Mouse (Mus musculus) lung, postnatal 0 days (tissue): ENCODE results near the gene Olfr691. TPM values are rescaled to one million over a fixed set of nuclear protein-coding genes. Genes with fewer than 3 reads are reported as not detected.
A peak's percentile ranks its signal among the peaks of the same experiment; 100 is the strongest.

Source experiments
- ATAC-seq: fragments of 200-750 bp; cut with Nextera tagmentation; 2 replicates; pipeline ENCODE4 v1.8.0; 2017; ENCODE audit warnings: moderate library complexity
- DNase-seq: peaks from one replicate; pipeline ENCODE4 v3.0.0-alpha.2; 2016; ENCODE audit warnings: low spot score
- H3K27ac ChIP-seq: fragments of 300-500 bp; sonication (generic); 2 replicates; pipeline ENCODE4 v1.5.1; 2014; ENCODE audit warnings: antibody characterized with exemption, mild to moderate bottlenecking, low read length, mixed read lengths
- H3K27me3 ChIP-seq: fragments of 300-500 bp; sonication (generic); replicated peaks from 2 replicates; pipeline ENCODE4 v1.6.1; 2014; ENCODE audit warnings: low read length, mixed read lengths; ENCODE audit not compliant: insufficient read depth
- H3K36me3 ChIP-seq: fragments of 300-500 bp; sonication (generic); 2 replicates; pipeline ENCODE4 v1.6.1; 2014; ENCODE audit warnings: low read length, mixed read lengths; ENCODE audit not compliant: insufficient read depth
- H3K4me1 ChIP-seq: fragments of 300-500 bp; sonication (generic); 2 replicates; pipeline ENCODE4 v1.6.1; 2014; ENCODE audit warnings: antibody characterized with exemption, low read depth, low read length, mixed read lengths; ENCODE audit not compliant: insufficient read depth
- H3K4me2 ChIP-seq: fragments of 300-500 bp; sonication (generic); replicated peaks from 2 replicates; pipeline ENCODE4 v1.6.1; 2014; ENCODE audit warnings: low read depth, mild to moderate bottlenecking, low read length, moderate library complexity, mixed read lengths
- H3K4me3 ChIP-seq: fragments of 300-500 bp; sonication (generic); 2 replicates; pipeline ENCODE4 v1.5.1; 2014; ENCODE audit warnings: low read depth, low read length
- H3K9ac ChIP-seq: fragments of 300-500 bp; sonication (generic); replicated peaks from 2 replicates; pipeline ENCODE4 v1.6.1; 2014; ENCODE audit warnings: low read depth, mild to moderate bottlenecking
- H3K9me3 ChIP-seq: fragments of 300-500 bp; sonication (generic); 2 replicates; pipeline ENCODE4 v1.6.1; 2016; ENCODE audit warnings: low read length, mixed read lengths
- CTCF ChIP-seq: IDR thresholded peaks from 2 replicates; pipeline ENCODE4 v1.5.1; 2016; ENCODE audit warnings: antibody characterized with exemption, mild to moderate bottlenecking
- EP300 ChIP-seq: IDR thresholded peaks from 2 replicates; pipeline ENCODE4 v1.6.1; 2016; ENCODE audit warnings: antibody characterized with exemption, mild to moderate bottlenecking, control low read depth
- WGBS: fragments of 180-500 bp; shearing (Covaris S2); extraction: QIAGEN DNeasy Blood & Tissue Kit; methylation state at CpG from one replicate; pipeline ENCODE4 v1.1.7; 2014; 5-methylcytosine and 5-hydroxymethylcytosine counted together
- polyA plus RNA-seq: library from polyadenylated mRNA; unstranded; fragments of >200 nt; fragmentation: Nextera tagmentation; extraction: Ambion mirVana; gene quantifications from 2 replicates; pipeline ENCODE4 v1.2.1, GENCODE M21; 2015

Gene Olfr691
- polyA plus RNA-seq, result not detected in 2 replicates

DNA sequence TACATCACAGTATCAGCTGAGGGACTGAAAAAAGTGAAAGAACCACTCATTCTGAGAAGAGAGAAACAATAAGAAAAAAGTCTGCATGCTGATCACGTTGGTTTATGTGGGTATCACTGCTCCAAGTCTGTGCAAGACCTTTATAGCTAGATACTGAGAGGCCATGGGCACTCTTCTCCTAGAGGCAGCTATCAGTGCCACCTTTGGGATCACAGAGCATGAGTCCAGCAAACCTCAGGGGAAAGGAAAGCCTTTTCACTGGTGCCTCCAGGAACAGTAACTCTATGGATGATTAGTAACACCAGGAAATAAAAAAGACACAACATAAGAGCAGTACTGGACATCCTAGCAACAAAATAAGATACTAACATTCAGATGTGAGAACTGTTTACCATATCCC lies at the start of gene Olfr691:
Gene Olfr691 (minus strand): TSS at position 101 of the 400 bp plus-strand sequence.
- no peak within 1 kb of the TSS for H3K4me3 ChIP-seq
- TF ChIP-seq EP300, result no peak
- H3K9ac ChIP-seq, result no peak within 1 kb of the TSS
- WGBS, result 32% methylated on average over 1 of the region's 1 CpGs
- no peak within 1 kb of the TSS for H3K27ac ChIP-seq
- no peaks in the 10 kb centered on the region for H3K36me3 ChIP-seq
- H3K4me2 ChIP-seq, result no peak within 1 kb of the TSS
- no peaks in the 10 kb centered on the region for H3K9me3 ChIP-seq
- no peaks in the 10 kb centered on the region for H3K27me3 ChIP-seq
- H3K4me1 ChIP-seq, result no peaks in the 10 kb centered on the region
- no peak for DNase-seq
- ATAC-seq, result no peak

- Histone ChIP-seq H3K27me3 (no peaks in the 10 kb centered on the region), H3K4me1 (no peaks in the 10 kb centered on the region), H3K36me3 (peaks cover 33% of the 10 kb centered on the region), H3K9me3 (no peaks in the 10 kb centered on the region), H3K27ac (no peak overlapping the region), H3K4me3 (no peak overlapping the region), H3K9ac (no peak overlapping the region), H3K4me2 (no peak overlapping the region)
- WGBS, result 89% methylated on average over 2 of the region's 2 CpGs
- no peak for TF ChIP-seq CTCF
- TF ChIP-seq EP300, result no peak
- ATAC-seq, result no peak
- no peak for DNase-seq
These were observed 48.2 kb upstream of the Olfr691 start for GRCm38 (mm10) chr7:105390236-105390635.

DNA sequence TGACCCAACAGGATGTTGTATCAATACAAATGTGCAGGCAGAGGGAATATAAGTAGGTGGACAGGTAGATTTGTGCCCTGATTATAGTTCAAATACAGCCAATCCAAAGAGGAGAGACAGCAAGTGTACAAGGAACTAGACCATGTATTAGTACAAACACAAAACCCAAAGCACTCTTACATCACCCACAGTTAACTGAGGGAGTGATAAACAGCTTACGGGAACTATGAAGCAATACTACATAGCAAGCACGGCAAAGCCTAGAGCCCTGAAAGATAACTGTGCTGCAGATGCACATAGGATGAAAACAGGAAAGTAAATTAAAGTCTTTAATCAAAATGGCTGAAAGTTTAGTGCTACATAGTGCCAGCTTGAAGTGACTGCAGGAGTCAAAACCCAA lies 45.6 kb upstream of the Olfr691 start:
- Histone ChIP-seq H3K4me2 (no peak overlapping the region), H3K9ac (no peak overlapping the region), H3K36me3 (peaks cover 53% of the 10 kb centered on the region), H3K4me3 (no peak overlapping the region), H3K27ac (no peak overlapping the region), H3K27me3 (no peaks in the 10 kb centered on the region), H3K9me3 (no peaks in the 10 kb centered on the region), H3K4me1 (no peaks in the 10 kb centered on the region)
- DNase-seq, result no peak
- 84% methylated on average over 2 of the region's 2 CpGs for WGBS
- no peak for ATAC-seq
- TF ChIP-seq CTCF (no peak), EP300 (no peak)

DNA sequence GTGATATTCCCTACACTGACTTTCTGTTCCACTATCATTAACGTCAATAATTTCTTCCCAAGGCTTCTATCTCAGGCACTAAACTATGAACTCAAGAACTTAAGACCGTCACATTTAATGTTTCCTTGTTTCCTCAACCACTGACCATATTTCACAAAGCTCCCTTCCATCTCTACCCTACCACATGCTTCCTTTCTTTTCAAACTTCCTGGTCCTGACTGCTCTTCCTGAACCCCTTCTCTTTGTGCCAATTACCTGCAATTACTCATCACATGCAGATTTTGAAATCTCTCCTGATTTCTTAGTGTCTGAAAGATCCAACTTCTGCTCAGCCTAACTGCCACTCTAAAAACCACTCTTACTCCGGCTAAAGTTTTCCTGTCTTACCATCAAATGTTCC lies 38.3 kb upstream of the Olfr691 start:
- Histone ChIP-seq H3K4me2 (no peak overlapping the region), H3K27ac (no peak overlapping the region), H3K9ac (no peak overlapping the region), H3K27me3 (no peaks in the 10 kb centered on the region), H3K36me3 (peaks cover 47% of the 10 kb centered on the region), H3K9me3 (no peaks in the 10 kb centered on the region), H3K4me3 (no peak overlapping the region), H3K4me1 (no peaks in the 10 kb centered on the region)
- DNase-seq (no peak), ATAC-seq (no peak)
- 92% methylated on average over 3 of the region's 3 CpGs for WGBS
- no peak for TF ChIP-seq EP300
- no peak for TF ChIP-seq CTCF

DNA sequence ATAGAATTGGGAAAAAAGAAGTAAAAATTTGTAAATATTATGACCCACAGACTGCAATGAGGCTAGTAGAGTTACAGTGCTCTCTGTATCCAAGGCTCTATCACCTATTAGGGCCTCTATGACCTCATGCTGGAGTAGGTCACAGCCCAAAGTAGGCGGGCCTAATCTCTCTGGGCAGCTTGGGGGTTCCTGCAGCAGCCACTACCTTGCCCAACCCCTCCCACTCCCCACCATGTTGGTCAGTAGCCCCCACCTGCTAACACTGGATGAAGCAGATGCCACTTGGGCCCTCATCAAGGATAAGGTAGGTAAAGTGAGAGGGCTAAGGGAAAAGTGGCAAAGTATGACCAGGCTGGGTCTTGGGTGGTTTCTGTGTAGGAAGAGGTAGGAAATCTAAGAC lies 32.8 kb upstream of the Olfr691 start, which contains the start of gene Gm5901:
Gene Gm5901 (plus strand): TSS at position 173 of the 400 bp plus-strand sequence.
- Histone ChIP-seq H3K9me3 (no peaks in the 10 kb centered on the region), H3K4me2 (no peak within 1 kb of the TSS), H3K9ac (no peak within 1 kb of the TSS), H3K27ac (no peak within 1 kb of the TSS), H3K27me3 (no peaks in the 10 kb centered on the region), H3K4me3 (no peak within 1 kb of the TSS), H3K4me1 (no peaks in the 10 kb centered on the region), H3K36me3 (peaks cover 7% of the 10 kb centered on the region)
- no peak for DNase-seq
- TF ChIP-seq CTCF (no peak), EP300 (no peak)
- 85% methylated on average over 1 of the region's 1 CpGs for WGBS
- ATAC-seq, result no peak

- Histone ChIP-seq H3K9me3 (no peaks in the 10 kb centered on the region), H3K4me3 (no peak overlapping the region), H3K27ac (no peak overlapping the region), H3K36me3 (peaks cover 5% of the 10 kb centered on the region), H3K4me1 (no peaks in the 10 kb centered on the region), H3K9ac (no peak overlapping the region), H3K27me3 (no peaks in the 10 kb centered on the region), H3K4me2 (no peak overlapping the region)
- TF ChIP-seq EP300 (no peak), CTCF (no peak)
- DNase-seq (no peak), ATAC-seq (no peak)
- 79% methylated on average over 3 of the region's 3 CpGs for WGBS
These were observed 31.9 kb upstream of the Olfr691 start for GRCm38 (mm10) chr7:105373976-105374375.

- peak; percentile 46; the same call in 1 of the 2 replicates for ATAC-seq
- WGBS, result 47% methylated on average over 4 of the region's 4 CpGs
- TF ChIP-seq EP300 (no peak), CTCF (no peak)
- no peak overlapping the region for H3K9ac ChIP-seq
- no peaks in the 10 kb centered on the region for H3K4me1 ChIP-seq
- H3K27ac ChIP-seq, result no peak overlapping the region
- H3K27me3 ChIP-seq, result no peaks in the 10 kb centered on the region
- H3K4me3 ChIP-seq, result no peak overlapping the region
- H3K9me3 ChIP-seq, result no peaks in the 10 kb centered on the region
- peaks cover 5% of the 10 kb centered on the region for H3K36me3 ChIP-seq
- no peak overlapping the region for H3K4me2 ChIP-seq
- peak; percentile 11 for DNase-seq
These were observed 31.4 kb upstream of the Olfr691 start for GRCm38 (mm10) chr7:105373509-105373908.
